Mouse (Mus musculus): ENCODE results near the gene Cyp2c50. TPM values are rescaled to one million over a fixed set of nuclear protein-coding genes. Genes with fewer than 3 reads are reported as not detected.

Gene Cyp2c50
- polyA plus RNA-seq, 2 experiments, result not detected

Other genes with a start within 250 kb of the Cyp2c50 start
- gene Cyp2c69, start 202.9 kb upstream of the Cyp2c50 start, polyA plus RNA-seq (2012; rRNA removed), result 0.03 and 0.06 TPM in 2 replicates
- not detected in 2 replicates for gene Cyp2c69, start 202.9 kb upstream of the Cyp2c50 start, polyA plus RNA-seq (2014; fragmentation: Nextera tagmentation; extraction: Ambion mirVana)
- 0.21 and 0.31 TPM in 2 replicates for gene Cyp2c37, start 97.3 kb upstream of the Cyp2c50 start, polyA plus RNA-seq (2012; rRNA removed)
- 0.48 and 0.51 TPM in 2 replicates for gene Cyp2c37, start 97.3 kb upstream of the Cyp2c50 start, polyA plus RNA-seq (2014; fragmentation: Nextera tagmentation; extraction: Ambion mirVana)
- not detected in 2 replicates for gene Cyp2c54, start 15.9 kb upstream of the Cyp2c50 start, polyA plus RNA-seq (2012; rRNA removed)
- gene Cyp2c54, start 15.9 kb upstream of the Cyp2c50 start, polyA plus RNA-seq (2014; fragmentation: Nextera tagmentation; extraction: Ambion mirVana), result not detected in 2 replicates
- 2.7 and 3.6 TPM in 2 replicates for gene Cyp2c70, start 97.6 kb downstream of the Cyp2c50 start, polyA plus RNA-seq (2012; rRNA removed)
- 9.6 and 12.1 TPM in 2 replicates for gene Cyp2c70, start 97.6 kb downstream of the Cyp2c50 start, polyA plus RNA-seq (2014; fragmentation: Nextera tagmentation; extraction: Ambion mirVana)
- 14.2 and 31.4 TPM in 2 replicates for gene Pdlim1, start 182.2 kb downstream of the Cyp2c50 start, polyA plus RNA-seq (2012; rRNA removed)
- 70.7 and 73.9 TPM in 2 replicates for gene Pdlim1, start 182.2 kb downstream of the Cyp2c50 start, polyA plus RNA-seq (2014; fragmentation: Nextera tagmentation; extraction: Ambion mirVana)

All from liver, embryonic 14.5 days (tissue).